In the genomic region with DNA sequence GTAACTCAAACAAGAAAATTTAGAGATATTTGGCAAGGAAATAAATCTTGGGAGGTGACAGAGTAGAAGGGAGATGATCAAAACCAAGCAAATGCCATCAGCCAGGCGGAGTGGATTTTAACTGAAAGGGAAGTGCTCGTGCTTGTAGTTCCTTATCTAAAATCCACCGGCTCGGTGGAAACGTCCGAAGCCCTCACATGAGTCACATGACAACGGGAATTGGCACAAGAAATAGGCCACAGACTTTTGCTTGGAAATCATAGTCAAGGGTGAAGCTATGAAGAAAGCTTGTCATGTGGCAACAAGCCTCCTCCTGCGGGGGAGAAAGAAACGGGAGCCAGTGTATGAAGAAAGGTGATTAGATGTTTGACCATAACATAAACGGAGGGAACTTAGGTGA, we compare ENCODE assay signal across 10 mouse cellular contexts. TPM values are rescaled to one million over a fixed set of nuclear protein-coding genes. Genes with fewer than 3 reads are reported as not detected.
DNase-seq lines count a peak whose midpoint lies in the region; ATAC-seq lines count a peak whose summit lies in the region.
"Had no signal": no experiment of that assay in that cellular context is flagged by ENCODE, and none has a peak within 500 bp of the region (broad histone marks: within the 10 kb centered on the region; RNA-seq: fewer than 3 reads in every experiment).

No protein-coding gene starts in this region.

- 40% methylated on average over 10 of the region's 10 CpGs for WGBS in heart, embryonic 11.5 days (ENCODE audit: insufficient replicate concordance)
- 88% methylated on average over 10 of the region's 10 CpGs for WGBS in hindbrain, embryonic 10.5 days

- no peaks in the 10 kb centered on the region for H3K27me3 ChIP-seq in heart, embryonic 11.5 days (ENCODE audit: control insufficient read depth, insufficient read depth, low read length)
- no peaks in the 10 kb centered on the region for H3K27me3 ChIP-seq in hindbrain, embryonic 10.5 days (ENCODE audit: insufficient read depth, poor library complexity, severe bottlenecking)
- H3K27me3 ChIP-seq: hindbrain, embryonic 15.5 days had no signal

- no peak overlapping the region for H3K27ac ChIP-seq in heart, embryonic 11.5 days (ENCODE audit: low read depth, low read length)
- no peak overlapping the region for H3K27ac ChIP-seq in hindbrain, embryonic 10.5 days
- H3K27ac ChIP-seq: hindbrain, embryonic 15.5 days; macrophage had no signal

- no peak for ATAC-seq in heart, embryonic 11.5 days (replicated peaks; ENCODE audit: insufficient number of reproducible peaks, low FRiP score, low TSS enrichment)
- ATAC-seq in inflammation-experienced regulatory T-cells, adult 6 months: no peak

- no peaks in the 10 kb centered on the region for H3K36me3 ChIP-seq in heart, embryonic 11.5 days (ENCODE audit: control insufficient read depth, insufficient read depth, low read length)
- H3K36me3 ChIP-seq in hindbrain, embryonic 10.5 days: no peaks in the 10 kb centered on the region
- H3K36me3 ChIP-seq: hindbrain, embryonic 15.5 days had no signal

- peak overlapping the region; percentile 3; the same call in 1 of the 2 replicates for H3K4me2 ChIP-seq in heart, embryonic 11.5 days
- H3K4me2 ChIP-seq: hindbrain, embryonic 15.5 days had no signal

- peak; percentile 42 for DNase-seq in MEL-GATA-1-ER (ENCODE audit: extremely low read depth, low read depth)
- DNase-seq in adrenal gland, adult 2 months: peak; percentile 62
- DNase-seq in lung, postnatal 25 days (ENCODE audit: low spot score): peak; percentile 22
- no peak for DNase-seq in hindbrain, embryonic 10.5 days (ENCODE audit: low spot score)
- no peak for DNase-seq in cerebellum, adult 18-20 months
- DNase-seq: layer of hippocampus, postnatal 36 days had no signal

- H3K9me3 ChIP-seq in heart, embryonic 11.5 days (replicated peaks; ENCODE audit: control insufficient read depth, low read length): no peaks in the 10 kb centered on the region
- H3K9me3 ChIP-seq in hindbrain, embryonic 10.5 days: no peaks in the 10 kb centered on the region
- H3K9me3 ChIP-seq: hindbrain, embryonic 15.5 days had no signal

- H3K4me3 ChIP-seq in heart, embryonic 11.5 days (ENCODE audit: low read depth, low read length): no peak overlapping the region
- no peak overlapping the region for H3K4me3 ChIP-seq in hindbrain, embryonic 10.5 days
- H3K4me3 ChIP-seq: hindbrain, embryonic 15.5 days had no signal

- H3K9ac ChIP-seq in heart, embryonic 11.5 days (ENCODE audit: low read depth, low read length): no peak overlapping the region
- H3K9ac ChIP-seq: hindbrain, embryonic 15.5 days had no signal

- H3K4me1 ChIP-seq in heart, embryonic 11.5 days (ENCODE audit: control insufficient read depth, insufficient read depth, low read length): 0 out of 2 replicates have a peak, but pooled peaks cover 3% of the 10 kb centered on the region
- no peaks in the 10 kb centered on the region for H3K4me1 ChIP-seq in hindbrain, embryonic 10.5 days (replicated peaks)
- H3K4me1 ChIP-seq: hindbrain, embryonic 15.5 days had no signal

RNA-seq across cellular contexts. Expression of a gene that starts 42.8 kb away (rescaled TPM):
- 100 to 1,000 TPM in 1 of 2 experiments, 10 to 100 TPM in 1; 93.1 to 152 TPM for total RNA-seq in adrenal gland, adult 2 months (2021)
- polyA plus RNA-seq in adrenal gland, adult 2 months (2012; rRNA removed): 29.2 and 30.3 TPM in 2 replicates
- 797 and 836 TPM in 2 replicates for polyA plus RNA-seq in heart, embryonic 11.5 days (2014; fragmentation: Nextera tagmentation; extraction: Ambion mirVana)
- 28.7 and 36.8 TPM in 2 replicates for polyA plus RNA-seq in hindbrain, embryonic 10.5 days (2016; fragmentation: Nextera tagmentation; extraction: Ambion mirVana)
- 100 to 1,000 TPM in 2 of 3 experiments, 10 to 100 TPM in 1; 92.6 to 129 (median 107) TPM for polyA plus RNA-seq in inflammation-experienced regulatory T-cells, adult 6 months (2017; shearing (Covaris generic))

RNA-seq across cellular contexts. Expression of a gene that starts 44.1 kb away (rescaled TPM):
- total RNA-seq in adrenal gland, adult 2 months (2021): 1 to 10 TPM; 2.1 to 2.5 TPM
- 0.09 and 0.24 TPM in 2 replicates for polyA plus RNA-seq in adrenal gland, adult 2 months (2012; rRNA removed)
- 0.15 and 0.46 TPM in 2 replicates for polyA plus RNA-seq in heart, embryonic 11.5 days (2014; fragmentation: Nextera tagmentation; extraction: Ambion mirVana)
- polyA plus RNA-seq in hindbrain, embryonic 10.5 days (2016; fragmentation: Nextera tagmentation; extraction: Ambion mirVana): not detected in 2 replicates
- under 1 TPM in 1 of 3 experiments, not detected in 2; 0.70 TPM for polyA plus RNA-seq in inflammation-experienced regulatory T-cells, adult 6 months (2017; shearing (Covaris generic))

Comparison
In these comparisons a context has a peak if more than half of its experiments do, and no peak if none do; other contexts are left out.
1. DNase-seq: peak in MEL-GATA-1-ER (single experiment), adrenal gland, adult 2 months (single experiment) and lung, postnatal 25 days (single experiment); none in hindbrain, embryonic 10.5 days (single experiment) and cerebellum, adult 18-20 months (0 of 2).